Mouse (Mus musculus): ENCODE measurements at regions not wholly inside any gene's neighbourhood (a gene's known extent, or its start where the extent isn't known, plus 50 kb on each side); places are given as distances from the start of the nearest gene placed in this dataset.

GRCm38 (mm10) chr19:27140892-27141291 is 75.4 kb upstream of the Vldlr start:
- DNase-seq = no peak

GRCm38 (mm10) chr19:27142181-27142580 is 74.1 kb upstream of the Vldlr start:
- no peak for DNase-seq

DNA sequence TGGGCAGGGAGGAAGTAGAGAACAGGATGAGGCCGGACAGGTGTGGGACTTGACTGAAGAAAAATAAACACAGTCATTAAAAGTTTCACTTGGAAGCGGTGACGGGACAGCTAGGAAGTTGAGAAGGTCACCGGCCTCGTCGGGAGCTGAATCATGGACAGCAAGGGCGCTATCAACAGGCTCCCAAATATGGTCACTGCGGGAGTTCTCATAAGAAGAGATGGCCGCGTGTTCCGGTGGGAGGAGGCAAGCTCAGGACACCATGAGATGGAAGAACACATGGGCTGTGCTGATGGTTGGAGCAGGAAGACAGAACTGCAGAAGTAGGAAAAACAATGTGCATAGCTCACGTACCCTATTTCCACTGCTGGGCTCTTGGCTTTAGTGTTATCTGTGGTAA is 68.9 kb upstream of the Vldlr start:
- DNase-seq = peak; percentile 16 to 64

DNA sequence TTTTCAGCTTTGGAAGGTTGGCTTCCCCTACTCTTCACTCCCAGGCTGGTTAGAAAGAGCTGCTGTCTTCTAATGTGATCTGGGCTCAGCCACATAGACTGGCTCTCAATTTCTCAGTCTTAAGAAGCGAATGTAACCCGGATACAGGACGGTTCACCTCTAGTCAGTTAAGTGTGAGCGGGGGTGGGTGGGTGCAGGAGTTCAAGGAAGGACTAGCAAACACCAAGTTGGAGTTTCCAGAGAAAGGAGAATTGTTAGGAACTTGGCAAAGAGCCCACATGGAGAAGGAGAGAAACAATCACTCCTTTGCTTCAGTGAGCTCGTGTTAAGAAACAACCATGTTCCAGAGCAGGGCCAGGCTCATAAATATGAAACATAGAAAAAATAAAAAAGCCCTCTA is 68.0 kb upstream of the Vldlr start:
- no peak for DNase-seq

DNA sequence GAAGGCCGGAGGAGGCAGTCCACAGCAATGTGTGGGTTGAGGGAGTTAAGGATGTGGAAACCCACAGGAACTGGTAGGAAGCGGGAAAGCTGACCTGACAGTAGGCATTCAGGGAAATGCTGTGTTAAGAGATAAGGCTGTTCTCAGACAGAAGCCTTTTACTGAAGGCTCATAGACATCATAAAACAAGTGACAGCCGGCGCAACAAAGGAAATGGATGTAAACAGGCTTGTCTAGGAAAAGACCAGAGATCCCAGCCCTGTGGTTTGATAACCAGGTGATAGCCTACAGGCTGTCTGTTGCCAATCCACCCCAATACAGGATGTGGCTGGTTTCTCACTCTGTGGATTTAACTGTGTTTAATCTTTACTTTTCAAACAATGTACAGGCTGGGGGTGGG is 66.7 kb upstream of the Vldlr start:
- no peak for DNase-seq

GRCm38 (mm10) chr19:27161933-27162332 is 54.4 kb upstream of the Vldlr start:
- DNase-seq = no peak
